Mouse (Mus musculus) myocyte (in vitro differentiated cells): ENCODE measurements around the gene Bend4. TPM values are rescaled to one million over a fixed set of nuclear protein-coding genes. Genes with fewer than 3 reads are reported as not detected.

Experiments used
- H3K27me3 ChIP-seq: one replicate; pipeline ENCODE4 v1.6.1; 2011; ENCODE audit not compliant: control insufficient read depth, insufficient read depth, insufficient read length
- H3K36me3 ChIP-seq: one replicate; pipeline ENCODE4 v1.6.1; 2011; ENCODE audit not compliant: control insufficient read depth, insufficient read depth
- H3K4me2 ChIP-seq: one replicate; pipeline ENCODE4 v1.6.1; 2011; ENCODE audit warnings: low read depth, control low read depth
- H3K4me3 ChIP-seq: one replicate; pipeline ENCODE4 v1.5.1; 2011; ENCODE audit warnings: mild to moderate bottlenecking, control low read depth, moderate library complexity
- H3K79me2 ChIP-seq: one replicate; pipeline ENCODE4 v1.6.1; 2011; ENCODE audit not compliant: control insufficient read depth, insufficient read depth
- H3ac ChIP-seq: one replicate; pipeline ENCODE4 v1.6.1; 2011; ENCODE audit not compliant: control insufficient read depth, insufficient read length
- CEBPB ChIP-seq: IDR thresholded peaks from 2 replicates; pipeline ENCODE4 v1.6.1; 2011; ENCODE audit warnings: mild to moderate bottlenecking, moderate library complexity; ENCODE audit not compliant: poor library complexity, insufficient read depth, severe bottlenecking
- E2F4 ChIP-seq: IDR thresholded peaks from one replicate; pipeline ENCODE4 v1.6.1; 2011; ENCODE audit warnings: mild to moderate bottlenecking, control low read depth, moderate library complexity; ENCODE audit not compliant: insufficient read depth
- MAX ChIP-seq: IDR thresholded peaks from one replicate; pipeline ENCODE4 v1.6.1; 2011; ENCODE audit warnings: low read depth, mild to moderate bottlenecking, control low read depth
- MYOD1 ChIP-seq, 3 experiments: IDR thresholded peaks; one replicate each; pipeline ENCODE4 v1.6.1; 2011; ENCODE audit warnings: control low read depth in 2 of 3, low read depth in 2 of 3, mild to moderate bottlenecking in 2 of 3, moderate library complexity in 1 of 3; ENCODE audit not compliant: insufficient read length in 2 of 3, control insufficient read depth in 1 of 3
- MYOG ChIP-seq, 3 experiments: IDR thresholded peaks; one replicate each; pipeline ENCODE4 v1.6.1; 2011; ENCODE audit warnings: control low read depth in 2 of 3, low read depth in 2 of 3, mild to moderate bottlenecking in 2 of 3; ENCODE audit not compliant: insufficient read length in 2 of 3, control insufficient read depth in 1 of 3, insufficient read depth in 1 of 3
- POLR2A ChIP-seq: IDR thresholded peaks from one replicate; pipeline ENCODE4 v1.6.1; 2011; ENCODE audit warnings: low read depth, mild to moderate bottlenecking, control low read depth, moderate library complexity; ENCODE audit not compliant: insufficient read length
- POLR2AphosphoS2 ChIP-seq: IDR thresholded peaks from one replicate; pipeline ENCODE4 v1.6.1; 2011; ENCODE audit warnings: low read depth, control low read depth; ENCODE audit not compliant: insufficient read length
- REST ChIP-seq: IDR thresholded peaks from one replicate; pipeline ENCODE4 v1.6.1; 2011; ENCODE audit warnings: mild to moderate bottlenecking, control low read depth, moderate library complexity; ENCODE audit not compliant: insufficient read depth, insufficient read length
- SRF ChIP-seq: IDR thresholded peaks from one replicate; pipeline ENCODE4 v1.6.1; 2011; ENCODE audit warnings: low read depth; ENCODE audit not compliant: control insufficient read depth, insufficient read length
- TCF12 ChIP-seq: IDR thresholded peaks from one replicate; pipeline ENCODE4 v1.6.1; 2011; ENCODE audit warnings: mild to moderate bottlenecking, control low read depth; ENCODE audit not compliant: poor library complexity, insufficient read depth, severe bottlenecking
- TCF3 ChIP-seq: IDR thresholded peaks from one replicate; pipeline ENCODE4 v1.6.1; 2011; ENCODE audit warnings: low read depth, control low read depth; ENCODE audit not compliant: insufficient read length
- USF1 ChIP-seq: IDR thresholded peaks from one replicate; pipeline ENCODE4 v1.6.1; 2011; ENCODE audit warnings: low read depth, mild to moderate bottlenecking, control low read depth, moderate library complexity
- polyA plus RNA-seq: library from polyadenylated mRNA; unstranded; fragments of >200 nt; fragmentation: generic; extraction: Trizol; gene quantifications from one replicate; pipeline ENCODE4 v1.2.1, GENCODE M21; 2012; ENCODE audit warnings: missing spikeins

The Bend4 gene
- polyA plus RNA-seq, 1 experiment = not detected

DNA sequence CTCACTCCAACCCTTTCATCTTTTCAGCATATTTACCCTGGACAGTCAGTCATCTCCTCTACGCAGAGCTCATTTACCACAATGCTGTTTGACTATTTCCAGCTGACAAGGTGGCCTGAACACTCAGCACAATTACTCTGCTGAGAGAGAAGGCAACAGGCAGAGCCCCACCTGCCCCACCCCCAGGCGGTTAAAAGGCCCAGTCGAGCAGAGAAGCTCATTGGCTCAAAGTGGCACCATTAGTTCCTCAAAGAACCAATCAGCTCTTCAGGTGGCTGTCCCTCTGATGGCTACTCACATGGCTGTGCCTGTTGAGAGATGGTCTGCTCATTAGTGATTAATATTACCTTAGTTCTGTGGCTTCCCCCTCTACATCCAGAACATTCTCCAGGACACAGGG, 3.5 kb downstream of the Bend4 start:
- H3ac ChIP-seq = no peak overlapping the region
- no peaks in the 10 kb centered on the region for H3K79me2 ChIP-seq
- TF ChIP-seq E2F4 (no peak), POLR2A (no peak), REST (no peak), USF1 (no peak), CEBPB (no peak), TCF12 (no peak), POLR2AphosphoS2 (no peak), SRF (no peak), TCF3 (no peak), MYOD1 (IDR thresholded peaks at IDR 0.05; ENCODE audit: control insufficient read depth in 1 of 3, insufficient read length in 2 of 3, low read depth in 2 of 3) (no peak), MYOG (IDR thresholded peaks at IDR 0.05; ENCODE audit: control insufficient read depth in 1 of 3, insufficient read depth in 1 of 3, insufficient read length in 2 of 3, low read depth in 2 of 3) (no peak), MAX (no peak)
- H3K4me3 ChIP-seq = no peak overlapping the region
- no peaks in the 10 kb centered on the region for H3K36me3 ChIP-seq
- H3K4me2 ChIP-seq = no peak overlapping the region
- H3K27me3 ChIP-seq = no peaks in the 10 kb centered on the region

DNA sequence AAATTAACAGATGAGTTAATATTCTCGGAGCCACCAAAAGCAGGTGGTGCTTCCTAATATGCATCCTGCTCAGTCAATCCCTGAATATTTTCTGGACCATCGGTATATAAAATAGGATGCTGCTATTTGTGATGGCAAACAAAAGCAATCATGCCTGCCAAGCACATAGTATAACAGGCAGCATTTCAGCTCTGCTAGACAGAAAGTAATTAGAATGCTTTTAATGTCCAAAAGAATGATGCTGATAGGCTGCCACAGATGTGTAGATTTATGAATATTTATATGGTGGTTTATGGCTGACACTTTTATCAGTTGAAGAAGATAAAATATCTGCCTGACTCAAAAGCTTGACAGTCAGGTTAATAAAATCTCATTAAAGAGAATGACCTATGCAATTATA, 4.1 kb downstream of the Bend4 start:
- no peaks in the 10 kb centered on the region for H3K79me2 ChIP-seq
- no peaks in the 10 kb centered on the region for H3K27me3 ChIP-seq
- no peak overlapping the region for H3K4me2 ChIP-seq
- no peaks in the 10 kb centered on the region for H3K36me3 ChIP-seq
- H3ac ChIP-seq = no peak overlapping the region
- TF ChIP-seq TCF3 = no peak
- TF ChIP-seq CEBPB = no peak
- no peak for TF ChIP-seq REST
- no peak for TF ChIP-seq MYOG (IDR thresholded peaks at IDR 0.05; ENCODE audit: control insufficient read depth in 1 of 3, insufficient read depth in 1 of 3, insufficient read length in 2 of 3, low read depth in 2 of 3)
- TF ChIP-seq POLR2AphosphoS2 = no peak
- no peak for TF ChIP-seq E2F4
- no peak for TF ChIP-seq POLR2A
- no peak for TF ChIP-seq USF1
- TF ChIP-seq TCF12 = no peak
- TF ChIP-seq MYOD1 (IDR thresholded peaks at IDR 0.05; ENCODE audit: control insufficient read depth in 1 of 3, insufficient read length in 2 of 3, low read depth in 2 of 3) = no peak
- no peak for TF ChIP-seq MAX
- no peak for TF ChIP-seq SRF
- H3K4me3 ChIP-seq = no peak overlapping the region

- H3K27me3 ChIP-seq = no peaks in the 10 kb centered on the region
Measured at GRCm38 (mm10) chr5:67423326-67423725, 4.8 kb downstream of the Bend4 start.

GRCm38 (mm10) chr5:67419407-67419806, 8.7 kb downstream of the Bend4 start:
- Histone ChIP-seq H3ac (no peak overlapping the region), H3K4me3 (no peak overlapping the region), H3K27me3 (no peaks in the 10 kb centered on the region), H3K79me2 (no peaks in the 10 kb centered on the region), H3K4me2 (no peak overlapping the region), H3K36me3 (no peaks in the 10 kb centered on the region)
- no peak for TF ChIP-seq MAX
- TF ChIP-seq E2F4 = no peak
- TF ChIP-seq MYOD1 (IDR thresholded peaks at IDR 0.05; ENCODE audit: control insufficient read depth in 1 of 3, insufficient read length in 2 of 3, low read depth in 2 of 3) = no peak
- no peak for TF ChIP-seq SRF
- no peak for TF ChIP-seq POLR2AphosphoS2

More at GRCm38 (mm10) chr5:67423326-67423725, 4.8 kb downstream of the Bend4 start:
- H3K36me3 ChIP-seq = no peaks in the 10 kb centered on the region
- H3K79me2 ChIP-seq = no peaks in the 10 kb centered on the region
- no peak overlapping the region for H3K4me2 ChIP-seq
- no peak for TF ChIP-seq USF1
- no peak for TF ChIP-seq TCF3
- no peak for TF ChIP-seq MAX
- TF ChIP-seq POLR2A = no peak
- TF ChIP-seq MYOG (IDR thresholded peaks at IDR 0.05; ENCODE audit: control insufficient read depth in 1 of 3, insufficient read depth in 1 of 3, insufficient read length in 2 of 3, low read depth in 2 of 3) = no peak
- TF ChIP-seq SRF = no peak
- TF ChIP-seq TCF12 = no peak
- TF ChIP-seq REST = no peak
- TF ChIP-seq POLR2AphosphoS2 = no peak
- TF ChIP-seq E2F4 = no peak
- no peak for TF ChIP-seq CEBPB
- TF ChIP-seq MYOD1 (IDR thresholded peaks at IDR 0.05; ENCODE audit: control insufficient read depth in 1 of 3, insufficient read length in 2 of 3, low read depth in 2 of 3) = no peak
- no peak overlapping the region for H3K4me3 ChIP-seq
- no peak overlapping the region for H3ac ChIP-seq

- H3K4me3 ChIP-seq = no peak overlapping the region
- TF ChIP-seq E2F4 = no peak
- TF ChIP-seq POLR2AphosphoS2 = no peak
- no peak for TF ChIP-seq SRF
- TF ChIP-seq MYOG (IDR thresholded peaks at IDR 0.05; ENCODE audit: control insufficient read depth in 1 of 3, insufficient read depth in 1 of 3, insufficient read length in 2 of 3, low read depth in 2 of 3) = no peak
- no peak for TF ChIP-seq MAX
Measured at GRCm38 (mm10) chr5:67411475-67411874, 16.6 kb downstream of the Bend4 start.

More at GRCm38 (mm10) chr5:67411475-67411874, 16.6 kb downstream of the Bend4 start:
- H3K4me2 ChIP-seq = no peak overlapping the region
- H3ac ChIP-seq = no peak overlapping the region
- H3K79me2 ChIP-seq = no peaks in the 10 kb centered on the region
- H3K27me3 ChIP-seq = no peaks in the 10 kb centered on the region
- no peaks in the 10 kb centered on the region for H3K36me3 ChIP-seq
